Mouse (Mus musculus) heart, postnatal 4 days (tissue): Measurements from ENCODE around the gene Tmem208. TPM values are rescaled to one million over a fixed set of nuclear protein-coding genes. Genes with fewer than 3 reads are reported as not detected.
A peak's percentile ranks its signal among the peaks of the same experiment; 100 is the strongest.

Experiments
- DNase-seq: peaks from one replicate; pipeline ENCODE4 v3.0.0; 2021
- total RNA-seq, 2 experiments: library from RNA; stranded (reverse); gene quantifications; 2 replicates each; pipeline ENCODE4 v1.2.3; 2021

Tmem208 gene
- total RNA-seq, 2 experiments from 2014 or later: 29.8 to 32.3 TPM

DNA sequence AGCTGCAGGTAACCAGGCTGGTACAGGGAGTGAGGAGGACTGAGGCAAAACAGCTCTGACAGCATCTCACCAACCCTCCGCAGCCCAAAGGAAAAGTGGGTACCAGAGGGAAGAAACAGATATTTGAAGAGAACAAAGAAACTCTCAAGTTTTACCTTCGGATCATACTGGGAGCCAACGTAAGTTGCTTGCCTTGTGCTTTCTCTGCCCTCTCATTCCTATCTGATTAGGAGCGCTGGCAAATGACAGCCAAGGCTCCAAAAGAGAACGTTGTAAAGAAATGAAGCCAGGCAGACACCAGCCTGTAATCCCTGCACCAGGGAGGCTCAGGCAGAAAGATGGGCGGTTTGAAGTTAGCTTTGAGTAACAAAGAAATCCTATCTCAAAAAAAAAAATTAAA is 814 bp downstream of the Tmem208 start:
- no peak for DNase-seq

DNA sequence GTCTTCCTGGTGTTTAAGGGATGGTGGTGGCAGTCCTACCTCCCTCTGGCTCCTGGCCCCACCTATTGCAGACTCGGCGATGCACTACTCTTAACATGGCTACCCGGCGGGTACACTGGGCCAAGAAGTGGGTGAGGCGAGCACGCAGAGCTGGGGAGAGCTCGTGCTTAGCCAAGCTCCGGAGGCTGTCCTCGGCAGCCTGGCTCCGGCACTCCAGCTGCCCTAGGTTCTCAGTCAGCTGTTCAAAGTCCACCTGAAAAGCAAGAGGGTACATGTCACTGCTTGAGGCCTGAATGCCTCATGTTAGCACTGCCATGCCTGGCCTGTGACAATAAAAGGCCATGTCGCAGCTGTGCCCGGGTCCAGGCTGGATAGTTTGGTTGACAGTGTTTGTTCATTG is 4.2 kb downstream of the Tmem208 start:
- no peak for DNase-seq

GRCm38 (mm10) chr8:105331469-105331868 is 5.3 kb downstream of the Tmem208 start:
- DNase-seq: no peak

- DNase-seq: no peak
Measured at GRCm38 (mm10) chr8:105331931-105332330, 5.8 kb downstream of the Tmem208 start.

DNA sequence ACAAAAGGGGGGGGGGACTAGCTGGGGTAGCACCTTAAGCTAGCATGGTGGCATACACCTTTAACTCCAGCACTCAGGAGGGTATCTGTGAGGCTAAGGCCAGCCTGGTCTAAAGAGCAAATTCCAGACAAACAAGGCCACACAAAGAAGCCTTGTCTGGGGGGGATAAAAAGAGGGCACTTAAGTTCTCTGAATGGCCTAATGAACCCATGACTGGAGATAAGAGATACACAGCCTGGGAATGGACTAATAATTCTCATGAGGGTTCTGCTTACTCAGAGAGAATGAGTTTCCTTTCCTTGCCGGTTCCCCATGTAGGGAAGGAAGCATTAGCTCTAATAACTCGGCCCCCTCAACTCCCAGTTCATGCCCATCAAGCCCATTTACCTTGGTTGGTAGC is 6.4 kb downstream of the Tmem208 start:
- no peak for DNase-seq

DNA sequence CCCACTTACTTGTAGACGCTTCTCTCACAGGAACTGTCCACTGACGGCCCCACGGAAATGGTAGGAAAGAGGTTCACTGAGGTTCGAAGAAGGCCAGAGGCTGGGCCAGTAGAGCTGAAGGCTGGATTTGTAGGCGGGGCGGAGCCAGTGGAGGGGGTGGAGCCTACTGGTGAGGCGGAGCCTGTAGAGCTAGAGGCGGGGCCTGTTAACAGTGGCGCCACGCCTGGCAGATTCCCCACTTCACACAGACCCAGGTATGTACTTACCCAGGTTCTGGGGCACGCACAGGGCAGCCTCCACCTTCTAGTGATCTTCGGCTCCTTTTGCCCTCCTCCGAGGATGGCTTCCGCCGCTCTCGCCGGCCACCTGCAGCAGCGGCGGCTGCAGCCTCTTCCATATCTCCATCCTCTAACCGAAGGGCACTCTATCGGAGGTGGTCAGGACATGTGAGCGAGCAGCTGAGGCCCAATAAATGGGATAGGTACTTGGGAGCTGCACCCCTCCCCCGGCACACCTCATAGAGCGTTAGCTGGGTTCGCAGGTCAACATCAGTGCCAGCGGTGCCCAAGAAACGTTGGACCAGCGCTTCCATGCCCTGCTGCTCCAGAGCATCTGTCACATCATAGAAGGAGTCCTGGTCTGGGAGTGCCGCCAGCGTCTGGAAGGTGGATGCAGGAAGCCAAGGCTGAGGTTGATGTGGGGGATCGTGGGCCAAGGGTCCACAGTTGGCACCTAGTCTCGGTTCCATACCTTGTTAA is 10.4 kb downstream of the Tmem208 start:
- no peak for DNase-seq

GRCm38 (mm10) chr8:105338992-105339391 is 12.8 kb downstream of the Tmem208 start:
- DNase-seq: no peak

GRCm38 (mm10) chr8:105339886-105340635 is 13.9 kb downstream of the Tmem208 start:
- no peak for DNase-seq

DNA sequence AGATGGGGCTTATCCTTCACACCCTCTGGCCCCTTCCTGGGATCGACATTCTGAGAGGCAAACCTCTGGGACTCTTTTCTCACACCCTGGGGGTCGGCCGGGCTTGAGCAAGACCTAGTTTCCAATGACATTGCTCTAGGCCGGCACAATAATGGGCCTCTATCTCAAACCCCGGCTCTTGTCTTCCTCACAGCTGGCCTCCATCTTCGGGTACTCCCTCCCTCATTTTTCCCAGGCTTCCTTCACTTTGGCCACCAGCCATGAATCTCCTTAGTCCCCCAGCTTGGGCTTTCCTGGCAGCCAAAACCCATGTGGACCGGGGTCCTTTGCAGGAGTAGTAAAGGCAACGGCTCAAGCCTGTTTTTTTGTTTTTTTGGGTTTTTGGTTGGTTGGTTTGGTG is 15.2 kb downstream of the Tmem208 start:
- peak; percentile 46 for DNase-seq

GRCm38 (mm10) chr8:105342768-105343167 is 16.6 kb downstream of the Tmem208 start:
- no peak for DNase-seq

DNA sequence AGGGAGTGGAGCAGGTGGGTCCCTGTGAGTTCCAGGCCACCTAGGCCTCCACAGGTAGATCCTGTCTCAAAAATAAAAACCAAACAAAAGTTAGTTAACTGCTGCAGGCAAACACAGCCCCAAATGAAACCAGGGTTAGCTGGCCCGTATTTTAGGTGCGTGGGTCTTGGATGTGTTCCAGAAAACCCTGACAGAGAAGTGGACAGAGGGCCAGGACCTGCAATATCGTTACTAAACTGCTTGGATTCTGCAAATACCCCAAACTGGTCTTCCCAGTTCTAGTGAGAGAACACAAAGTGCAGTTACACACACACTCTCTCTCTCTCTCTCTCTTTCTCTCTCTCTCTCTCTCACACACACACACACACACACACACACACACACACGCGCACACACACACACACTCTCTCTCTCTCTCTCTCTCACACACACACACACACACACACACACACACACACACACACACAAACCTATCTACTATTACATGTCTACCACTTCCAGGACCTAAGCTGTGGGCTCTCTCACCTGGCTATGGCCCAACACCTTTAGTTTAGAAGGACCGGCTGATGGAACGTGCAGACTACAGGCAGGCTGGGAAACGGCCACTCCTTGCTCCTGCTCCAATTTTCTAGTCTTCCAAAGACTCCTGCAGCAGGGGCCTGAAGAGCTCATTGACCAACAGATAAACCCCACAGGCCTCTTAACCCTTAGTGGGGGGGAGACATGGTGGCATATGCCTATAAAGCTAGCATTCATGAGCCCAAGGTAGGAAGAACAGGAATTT is 17.8 kb downstream of the Tmem208 start:
- no peak for DNase-seq

- DNase-seq: no peak
Measured at GRCm38 (mm10) chr8:105345061-105345975, 19.2 kb downstream of the Tmem208 start.

GRCm38 (mm10) chr8:105346611-105347427 is 20.7 kb downstream of the Tmem208 start:
- peak; percentile 86 for DNase-seq

DNA sequence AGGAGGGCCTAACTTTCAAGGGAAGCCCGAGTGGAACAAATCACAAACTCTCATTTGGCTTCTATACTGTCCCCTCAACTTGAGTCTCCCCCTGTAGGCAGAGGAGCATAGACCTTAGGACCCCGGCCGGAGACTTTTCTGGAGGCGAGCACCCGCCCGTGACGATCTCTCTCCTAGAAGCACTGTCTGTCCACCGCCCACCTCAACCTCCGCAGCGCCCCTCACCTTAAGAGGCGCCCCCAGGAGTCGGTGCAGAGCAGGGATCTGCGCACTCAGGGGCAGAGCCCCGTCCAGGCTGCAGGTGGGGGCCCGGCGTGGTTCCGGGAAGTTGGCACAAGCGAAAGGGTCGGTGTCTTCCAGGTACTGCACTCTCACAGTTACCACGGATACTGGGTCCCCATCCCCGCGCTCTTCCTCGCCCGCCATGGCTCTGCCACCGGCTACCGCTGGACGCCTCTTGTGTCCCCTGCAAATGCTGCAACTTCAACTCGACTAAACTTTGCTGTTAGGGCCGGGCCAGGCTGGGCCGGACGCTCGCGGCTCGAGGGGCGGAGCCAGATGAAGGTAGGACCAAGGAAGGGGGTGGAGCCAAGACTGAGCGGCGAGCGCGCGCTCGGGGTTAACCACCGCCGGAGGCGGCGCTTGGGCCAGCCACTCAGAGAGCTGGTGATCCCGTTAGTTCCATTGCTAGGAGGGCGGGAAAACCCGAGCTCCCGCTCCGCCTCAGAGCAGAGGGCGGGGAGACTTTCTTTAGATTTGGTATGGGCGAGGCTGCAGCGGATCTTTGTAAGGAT is 21.5 kb downstream of the Tmem208 start, which contains the start of gene Fhod1:
Fhod1 (minus strand) TSS at position 526 of the 794 bp plus-strand sequence.
- DNase-seq: peak; percentile 94

- DNase-seq: peak; percentile 59
Measured at GRCm38 (mm10) chr8:105348450-105349095, 22.4 kb downstream of the Tmem208 start, which contains the start of gene Slc9a5. Gene Slc9a5 (plus strand): TSS chr8:105348843.

- DNase-seq: no peak
Measured at GRCm38 (mm10) chr8:105349096-105349771, 23.1 kb downstream of the Tmem208 start.

DNA sequence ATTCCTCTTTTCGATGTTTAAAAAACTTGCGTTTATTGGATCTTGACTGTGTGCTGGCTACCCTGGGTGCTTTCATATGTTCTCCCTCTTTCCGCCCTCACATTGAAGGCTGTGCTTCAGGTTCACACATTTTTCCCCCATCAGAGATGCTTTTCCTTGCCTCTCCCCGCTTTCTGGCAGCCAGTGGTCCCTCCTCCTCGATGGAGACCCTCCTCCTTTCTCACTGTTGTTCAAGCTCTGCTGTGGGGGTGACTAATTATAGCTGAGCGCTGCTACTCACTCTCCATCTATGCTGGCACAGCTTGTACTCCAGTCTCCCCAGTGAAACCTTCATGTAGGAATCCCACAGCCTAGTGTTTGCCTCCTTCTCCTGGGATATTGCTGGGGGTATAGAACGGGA is 24.0 kb downstream of the Tmem208 start:
- DNase-seq: no peak

DNA sequence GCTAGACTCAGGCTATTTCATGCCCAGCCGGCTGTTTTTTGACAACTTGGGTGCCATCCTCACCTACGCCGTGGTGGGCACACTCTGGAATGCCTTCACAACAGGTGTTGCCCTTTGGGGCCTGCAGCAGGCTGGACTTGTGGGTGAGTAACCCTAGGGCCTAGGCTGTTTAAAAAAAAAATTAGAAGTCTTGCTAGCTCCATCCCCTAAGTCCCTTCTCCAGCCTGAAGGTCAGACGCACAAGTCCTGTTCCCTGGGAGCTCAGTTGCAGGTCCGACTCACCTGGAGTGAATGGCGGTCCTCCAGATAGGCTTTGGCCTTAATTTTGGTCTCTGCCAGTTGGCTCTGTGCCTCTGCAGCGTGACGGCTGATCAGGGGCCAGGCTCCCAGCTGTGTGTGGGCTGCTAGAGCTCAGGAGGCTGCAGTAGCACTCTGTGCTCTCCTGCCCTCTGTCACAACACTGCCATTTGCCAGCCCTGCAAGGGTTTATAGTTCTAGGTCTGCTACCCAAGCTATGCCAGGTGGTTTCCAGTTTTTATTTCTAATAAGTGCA is 27.5 kb downstream of the Tmem208 start:
- no peak for DNase-seq

GRCm38 (mm10) chr8:105354549-105354948 is 28.4 kb downstream of the Tmem208 start:
- DNase-seq: no peak
